Mouse (Mus musculus) midbrain, embryonic 15.5 days (tissue): Measurements from ENCODE around the gene Zbtb45. TPM values are rescaled to one million over a fixed set of nuclear protein-coding genes. Genes with fewer than 3 reads are reported as not detected.

ENCODE experiments used
- ATAC-seq: fragments of 200-750 bp; cut with Nextera tagmentation; replicated peaks from 2 replicates; pipeline ENCODE4 v1.8.0; 2017; ENCODE audit warnings: moderate TSS enrichment
- H3K27ac ChIP-seq: fragments of 300-500 bp; sonication (generic); 2 replicates; pipeline ENCODE4 v1.5.1; 2015; ENCODE audit warnings: mild to moderate bottlenecking, inconsistent platforms
- H3K27me3 ChIP-seq: fragments of 300-500 bp; sonication (generic); replicated peaks from 2 replicates; pipeline ENCODE4 v1.6.1; 2015; ENCODE audit warnings: inconsistent platforms
- H3K36me3 ChIP-seq: fragments of 300-500 bp; sonication (generic); replicated peaks from 2 replicates; pipeline ENCODE4 v1.6.1; 2015; ENCODE audit warnings: inconsistent platforms
- H3K4me1 ChIP-seq: fragments of 300-500 bp; sonication (generic); 2 replicates; pipeline ENCODE4 v1.6.1; 2015; ENCODE audit warnings: inconsistent platforms
- H3K4me2 ChIP-seq: fragments of 300-500 bp; sonication (generic); 2 replicates; pipeline ENCODE4 v1.6.1; 2015; ENCODE audit warnings: inconsistent platforms, mild to moderate bottlenecking, moderate library complexity
- H3K4me3 ChIP-seq: fragments of 300-500 bp; sonication (generic); 2 replicates; pipeline ENCODE4 v1.5.1; 2015; ENCODE audit warnings: mild to moderate bottlenecking, inconsistent platforms
- H3K9ac ChIP-seq: fragments of 300-500 bp; sonication (generic); 2 replicates; pipeline ENCODE4 v1.6.1; 2015; ENCODE audit warnings: mild to moderate bottlenecking, inconsistent platforms
- H3K9me3 ChIP-seq: fragments of 300-500 bp; sonication (generic); 2 replicates; pipeline ENCODE4 v1.6.1; 2016; ENCODE audit warnings: inconsistent platforms
- WGBS: fragments of 180-500 bp; shearing (Covaris S2); methylation state at CpG from one replicate; pipeline ENCODE4 v1.1.7; 2015; ENCODE audit warnings: mixed read lengths; 5-methylcytosine and 5-hydroxymethylcytosine counted together
- polyA plus RNA-seq: library from polyadenylated mRNA; unstranded; fragments of >200 nt; fragmentation: Nextera tagmentation; extraction: Ambion mirVana; gene quantifications from 2 replicates; pipeline ENCODE4 v1.2.1, GENCODE M21; 2015

The Zbtb45 gene
- polyA plus RNA-seq, 1 experiment from 2014 or later: 45.9 TPM

GRCm38 (mm10) chr7:13031983-13032382 lies 22.1 kb upstream of the Zbtb45 start:
- Histone ChIP-seq H3K27ac (peak overlapping the region; percentile 34; the same call in 1 of the 2 replicates), H3K4me1 (peaks cover 42% of the 10 kb centered on the region), H3K4me3 (no peak overlapping the region), H3K27me3 (no peaks in the 10 kb centered on the region), H3K9ac (no peak overlapping the region), H3K36me3 (peaks cover 68% of the 10 kb centered on the region), H3K9me3 (no peaks in the 10 kb centered on the region), H3K4me2 (no peak overlapping the region)
- WGBS: 83% methylated on average over 2 of the region's 2 CpGs
- no peak for ATAC-seq

DNA sequence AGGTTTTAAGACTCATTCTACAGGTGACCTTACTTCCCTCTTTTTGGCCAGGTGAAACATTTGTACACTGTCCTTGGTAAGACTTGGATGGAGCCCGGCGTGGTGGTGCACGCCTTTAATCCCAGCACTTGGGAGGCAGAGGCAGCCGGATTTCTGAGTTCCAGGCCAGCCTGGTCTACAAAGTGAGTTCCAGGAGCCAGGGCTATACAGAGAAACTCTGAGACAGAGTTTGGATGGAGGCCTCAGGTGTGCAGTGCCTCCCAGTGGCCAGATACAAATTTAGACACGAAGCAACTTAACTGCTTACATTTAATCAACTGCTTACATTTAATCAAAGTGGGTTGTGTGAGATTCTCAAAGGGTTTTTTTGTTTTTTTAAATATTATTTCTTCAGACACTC lies 21.2 kb upstream of the Zbtb45 start:
- Histone ChIP-seq H3K4me1 (peaks cover 42% of the 10 kb centered on the region), H3K27me3 (no peaks in the 10 kb centered on the region), H3K9ac (no peak overlapping the region), H3K4me3 (no peak overlapping the region), H3K27ac (no peak overlapping the region), H3K36me3 (peaks cover 67% of the 10 kb centered on the region), H3K9me3 (no peaks in the 10 kb centered on the region), H3K4me2 (no peak overlapping the region)
- WGBS: 68% methylated on average over 5 of the region's 5 CpGs
- ATAC-seq: no peak

GRCm38 (mm10) chr7:13028986-13029385 lies 19.2 kb upstream of the Zbtb45 start:
- Histone ChIP-seq H3K36me3 (peaks cover 60% of the 10 kb centered on the region), H3K9ac (no peak overlapping the region), H3K4me3 (no peak overlapping the region), H3K9me3 (no peaks in the 10 kb centered on the region), H3K27me3 (no peaks in the 10 kb centered on the region), H3K4me1 (peaks cover 34% of the 10 kb centered on the region), H3K27ac (no peak overlapping the region), H3K4me2 (no peak overlapping the region)
- WGBS: 88% methylated on average over 4 of the region's 4 CpGs
- no peak for ATAC-seq

DNA sequence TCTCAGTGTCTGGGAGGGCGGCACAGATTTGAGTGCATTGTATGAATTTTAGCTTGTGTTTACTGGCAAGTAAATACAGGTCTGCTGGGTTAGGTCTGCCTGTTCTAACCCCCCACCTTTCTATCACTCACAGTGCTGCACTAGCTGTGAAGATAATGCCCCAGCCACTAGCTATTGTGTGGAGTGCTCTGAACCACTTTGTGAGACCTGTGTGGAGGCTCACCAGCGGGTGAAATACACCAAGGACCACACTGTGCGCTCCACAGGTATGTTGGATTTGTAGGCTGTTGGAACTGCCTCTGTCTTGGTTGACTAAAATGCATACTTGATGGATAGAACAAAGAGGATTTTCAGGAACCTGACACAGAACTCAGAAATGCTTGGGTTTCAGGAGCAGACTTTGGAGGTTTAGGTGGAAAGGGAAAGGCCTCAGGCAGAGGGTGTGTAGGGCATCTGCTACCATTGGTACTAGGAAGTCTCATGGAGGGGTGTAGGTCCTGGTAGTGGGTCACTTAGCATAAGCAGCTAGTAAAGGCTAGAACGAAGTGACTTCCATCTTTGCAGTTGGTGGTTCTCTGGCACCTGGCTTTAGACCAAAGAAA lies 15.8 kb upstream of the Zbtb45 start:
- Histone ChIP-seq H3K27me3 (no peaks in the 10 kb centered on the region), H3K36me3 (peaks cover 37% of the 10 kb centered on the region), H3K27ac (peak overlapping the region; percentile 99; the same call in 1 of the 2 replicates), H3K4me2 (peak overlapping the region; percentile 97), H3K9me3 (no peaks in the 10 kb centered on the region), H3K4me1 (peaks cover 33% of the 10 kb centered on the region), H3K9ac (peak overlapping the region; percentile 85), H3K4me3 (peak overlapping the region; percentile 86)
- WGBS: 24% methylated on average over 4 of the region's 4 CpGs
- ATAC-seq: no peak

DNA sequence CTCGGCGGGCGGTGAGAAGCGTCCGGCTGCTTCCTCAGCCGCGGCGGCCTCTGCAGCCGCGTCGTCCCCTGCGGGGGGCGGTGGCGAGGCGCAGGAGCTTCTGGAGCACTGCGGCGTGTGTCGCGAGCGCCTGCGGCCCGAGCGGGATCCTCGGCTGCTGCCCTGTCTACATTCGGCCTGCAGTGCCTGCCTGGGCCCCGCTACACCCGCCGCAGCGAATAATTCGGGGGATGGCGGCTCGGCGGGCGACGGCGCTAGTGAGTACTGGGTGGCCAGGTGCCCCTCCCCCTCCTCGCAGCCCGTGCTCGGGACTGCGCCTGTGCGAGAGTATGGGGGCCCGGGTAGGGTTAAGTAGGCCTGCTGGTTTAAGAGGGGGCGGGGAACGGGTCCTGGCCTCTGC lies 15.0 kb upstream of the Zbtb45 start:
- Histone ChIP-seq H3K27ac (peak overlapping the region; percentile 99), H3K9ac (peak overlapping the region; percentile 85), H3K4me3 (peak overlapping the region; percentile 86), H3K27me3 (no peaks in the 10 kb centered on the region), H3K36me3 (peaks cover 28% of the 10 kb centered on the region), H3K4me1 (peaks cover 33% of the 10 kb centered on the region), H3K4me2 (peak overlapping the region; percentile 97), H3K9me3 (no peaks in the 10 kb centered on the region)
- 1% methylated on average over 31 of the region's 44 CpGs for WGBS
- peak; percentile 70 for ATAC-seq

GRCm38 (mm10) chr7:13023928-13024731 lies 14.3 kb upstream of the Zbtb45 start:
- ATAC-seq: peak; percentile 92
- H3K9ac ChIP-seq: peak overlapping the region; percentile 85
- peak overlapping the region; percentile 86 for H3K4me3 ChIP-seq
- no peaks in the 10 kb centered on the region for H3K27me3 ChIP-seq
- peak overlapping the region; percentile 97 for H3K4me2 ChIP-seq
- H3K36me3 ChIP-seq: peaks cover 22% of the 10 kb centered on the region
- WGBS: under 1% methylated on average over 80 of the region's 95 CpGs
- H3K4me1 ChIP-seq: peaks cover 33% of the 10 kb centered on the region
- H3K9me3 ChIP-seq: no peaks in the 10 kb centered on the region
- peak overlapping the region; percentile 99 for H3K27ac ChIP-seq

GRCm38 (mm10) chr7:13022773-13023535 lies 13.1 kb upstream of the Zbtb45 start:
- no peaks in the 10 kb centered on the region for H3K9me3 ChIP-seq
- WGBS: 3% methylated on average over 31 of the region's 31 CpGs
- peak overlapping the region; percentile 53 for H3K9ac ChIP-seq
- H3K4me3 ChIP-seq: peak overlapping the region; percentile 86
- peaks cover 33% of the 10 kb centered on the region for H3K4me1 ChIP-seq
- peaks cover 10% of the 10 kb centered on the region for H3K36me3 ChIP-seq
- peak overlapping the region; percentile 99 for H3K27ac ChIP-seq
- ATAC-seq: peak; percentile 35
- H3K4me2 ChIP-seq: peak overlapping the region; percentile 97
- no peaks in the 10 kb centered on the region for H3K27me3 ChIP-seq

- 92% methylated on average over 1 of the region's 1 CpGs for WGBS
- Histone ChIP-seq H3K27ac (no peak overlapping the region), H3K9ac (no peak overlapping the region), H3K4me3 (no peak overlapping the region), H3K9me3 (no peaks in the 10 kb centered on the region), H3K4me2 (no peak overlapping the region), H3K4me1 (peaks cover 6% of the 10 kb centered on the region), H3K27me3 (no peaks in the 10 kb centered on the region), H3K36me3 (no peaks in the 10 kb centered on the region)
- ATAC-seq: no peak
Observed at GRCm38 (mm10) chr7:13015217-13015616, 5.4 kb upstream of the Zbtb45 start.

- WGBS: 43% methylated on average over 6 of the region's 6 CpGs
- H3K9me3 ChIP-seq: no peaks in the 10 kb centered on the region
- H3K36me3 ChIP-seq: no peaks in the 10 kb centered on the region
- ATAC-seq: no peak
- H3K27me3 ChIP-seq: no peaks in the 10 kb centered on the region
- H3K27ac ChIP-seq: no peak overlapping the region
- H3K4me3 ChIP-seq: no peak overlapping the region
- peaks cover 8% of the 10 kb centered on the region for H3K4me1 ChIP-seq
- no peak overlapping the region for H3K9ac ChIP-seq
- no peak overlapping the region for H3K4me2 ChIP-seq
Observed at GRCm38 (mm10) chr7:13014275-13014839, 4.5 kb upstream of the Zbtb45 start.

DNA sequence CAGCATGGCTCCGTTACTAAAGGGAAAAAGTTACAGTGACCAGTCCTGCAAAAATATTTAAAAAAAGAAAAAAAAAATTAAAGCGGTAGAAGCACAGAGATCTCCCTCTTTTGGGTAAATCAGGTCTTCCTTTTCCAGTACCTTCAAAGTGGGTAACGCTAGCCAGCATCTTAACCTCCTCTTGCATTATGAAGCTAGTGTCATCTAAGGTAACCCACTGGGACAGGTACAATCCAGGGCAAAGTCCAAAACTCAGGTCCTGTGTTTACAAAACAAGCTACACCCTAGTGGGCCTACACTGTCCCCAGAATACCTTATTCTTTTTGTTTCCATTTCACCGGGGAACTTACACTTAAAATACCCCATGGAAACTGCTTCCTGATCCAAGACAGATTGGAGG lies 3.8 kb upstream of the Zbtb45 start:
- no peaks in the 10 kb centered on the region for H3K36me3 ChIP-seq
- H3K27ac ChIP-seq: no peak overlapping the region
- no peak overlapping the region for H3K4me2 ChIP-seq
- H3K4me3 ChIP-seq: no peak overlapping the region
- H3K9ac ChIP-seq: no peak overlapping the region
- no peaks in the 10 kb centered on the region for H3K9me3 ChIP-seq
- H3K27me3 ChIP-seq: no peaks in the 10 kb centered on the region
- H3K4me1 ChIP-seq: peaks cover 11% of the 10 kb centered on the region
- 68% methylated on average over 4 of the region's 4 CpGs for WGBS
- no peak for ATAC-seq

DNA sequence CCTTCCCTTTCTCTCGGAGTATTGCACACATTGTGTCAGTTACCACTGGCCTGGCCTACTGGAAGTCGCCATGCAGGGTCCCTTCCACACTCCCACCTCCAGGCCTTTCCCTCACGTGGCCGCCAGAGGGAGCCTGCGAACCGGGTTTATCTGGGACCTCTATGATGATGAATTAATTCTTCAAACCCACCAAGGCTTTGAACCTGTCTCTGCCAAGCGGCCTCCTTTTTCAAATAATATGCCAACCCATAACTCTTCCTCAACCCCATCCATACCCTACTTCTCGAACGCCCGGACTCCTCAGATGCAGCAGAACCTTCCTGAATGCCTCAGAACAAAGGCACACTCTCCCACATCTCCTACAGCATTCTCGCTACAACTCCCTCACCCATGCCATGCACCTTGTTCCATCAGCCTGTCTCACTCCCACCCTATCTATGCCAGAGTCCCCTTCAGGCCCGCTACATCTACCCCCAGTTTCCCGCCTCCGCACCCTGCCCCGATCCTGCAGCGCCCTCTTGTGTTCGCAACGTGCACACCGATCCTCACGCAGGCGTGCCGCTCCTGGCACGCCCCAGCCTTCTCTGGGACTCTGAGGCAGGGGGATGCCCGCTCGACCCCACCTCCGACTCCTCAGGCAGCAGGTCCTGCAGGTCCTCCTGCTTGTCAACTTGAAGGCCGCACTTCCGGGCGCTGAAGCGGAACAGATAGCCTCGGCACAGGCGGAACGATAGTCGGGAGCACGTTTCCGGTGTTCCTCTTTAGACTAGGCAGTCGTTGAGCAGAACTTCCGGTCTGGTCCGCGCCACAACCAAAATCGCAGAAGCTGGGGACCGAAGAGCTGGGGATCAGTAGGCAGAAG lies 460 bp downstream of the Zbtb45 start:
- peaks cover 3% of the 10 kb centered on the region for H3K36me3 ChIP-seq
- peak overlapping the region; percentile 79 for H3K4me2 ChIP-seq
- no peaks in the 10 kb centered on the region for H3K9me3 ChIP-seq
- H3K27ac ChIP-seq: peak overlapping the region; percentile 91
- H3K27me3 ChIP-seq: no peaks in the 10 kb centered on the region
- H3K9ac ChIP-seq: peak overlapping the region; percentile 65
- WGBS: under 1% methylated on average over 42 of the region's 42 CpGs
- H3K4me1 ChIP-seq: peaks cover 26% of the 10 kb centered on the region
- H3K4me3 ChIP-seq: peak overlapping the region; percentile 63
- ATAC-seq: peak; percentile 92
